22 mouse cellular contexts compared by ENCODE assay signal in the genomic region with DNA sequence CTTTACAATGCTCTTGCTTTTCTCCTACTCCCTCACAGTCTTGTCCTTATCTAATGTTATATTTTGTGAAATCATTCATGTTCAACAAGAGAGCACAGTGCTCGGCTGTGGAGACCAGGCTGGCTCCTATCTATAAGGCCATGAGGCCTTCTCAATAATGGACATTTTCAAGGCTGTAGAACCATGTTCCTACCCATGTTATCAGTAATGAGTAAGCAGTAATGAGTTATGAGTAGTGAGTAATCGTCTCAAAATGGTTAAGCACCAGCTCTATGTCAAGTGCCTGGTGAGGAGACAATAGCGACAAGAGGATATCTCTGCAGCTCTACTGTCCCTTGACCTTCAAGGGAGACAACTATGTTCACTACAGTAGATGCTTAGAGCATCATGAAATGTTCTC.
DNase-seq lines count a peak whose midpoint lies in the region; ATAC-seq and TF ChIP-seq lines count a peak whose summit lies in the region.
"Had no signal": no experiment of that assay in that cellular context is flagged by ENCODE, and none has a peak within 500 bp of the region (broad histone marks: within the 10 kb centered on the region; RNA-seq: fewer than 3 reads in every experiment).

No protein-coding gene starts in this region.

- no peak for TF ChIP-seq POLR2A in MEL (IDR thresholded peaks at IDR 0.05; ENCODE audit: control insufficient read depth in 1 of 2, insufficient read depth in 1 of 2, low read depth in 1 of 2, low read length in 2 of 2, poor library complexity in 1 of 2)

- no peaks in the 10 kb centered on the region for H3K27me3 ChIP-seq in heart, embryonic 12.5 days (replicated peaks)
- no peaks in the 10 kb centered on the region for H3K27me3 ChIP-seq in MEL (ENCODE audit: control insufficient read depth in 1 of 2, insufficient read depth in 2 of 2, low read length in 2 of 2)

- peak; percentile 57; the same call in 1 of the 2 replicates for ATAC-seq in heart, embryonic 12.5 days (ENCODE audit: insufficient number of reproducible peaks, low FRiP score)
- ATAC-seq: activated CD4-positive, CD25-positive, alpha-beta regulatory T cell, adult 4 months; CD4-positive, CD25-positive, alpha-beta regulatory T cell, adult 4 months; Patski had no signal

- DNase-seq in adrenal gland, adult 2 months, result peak; percentile 10
- no peak for DNase-seq in adrenal gland, postnatal 25 days
- peak; percentile 5 for DNase-seq in heart, adult 11 months
- no peak for DNase-seq in heart, adult 9 months (ENCODE audit: low spot score in 2 of 2)
- no peak for DNase-seq in heart, postnatal 10 days
- peak; percentile 69 for DNase-seq in MEL (ENCODE audit: low read depth, low spot score)
- no peak for DNase-seq in natural killer cell, adult 2 months (ENCODE audit: low spot score in 2 of 2)
- DNase-seq: adrenal gland, adult 8-10 months; adrenal gland, postnatal 10 days; adrenal gland, postnatal 14 days; adrenal gland, postnatal 36 days; B cell, adult 2 months; cerebellum, adult 11 months; cerebellum, adult 11-12 months; cerebellum, adult 18-20 months; cerebellum, adult 2 months; cerebellum, adult 8-10 months had no signal

- H3K79me2 ChIP-seq in MEL (ENCODE audit: control insufficient read depth, insufficient read depth, low read length, poor library complexity), result no peaks in the 10 kb centered on the region

- H3K9me3 ChIP-seq in heart, embryonic 12.5 days (replicated peaks), result no peaks in the 10 kb centered on the region
- no peaks in the 10 kb centered on the region for H3K9me3 ChIP-seq in MEL (replicated peaks; ENCODE audit: insufficient read depth, low read length)

- H3K27ac ChIP-seq in heart, embryonic 12.5 days (ENCODE audit: poor library complexity, severe bottlenecking), result no peak overlapping the region
- peak overlapping the region; percentile 4; the same call in 1 of the 2 replicates for H3K27ac ChIP-seq in MEL (ENCODE audit: control insufficient read depth, low read depth, low read length)

- H3K36me3 ChIP-seq in heart, embryonic 12.5 days, result no peaks in the 10 kb centered on the region
- H3K36me3 ChIP-seq in MEL (ENCODE audit: control insufficient read depth in 1 of 2, insufficient read depth in 2 of 2, low read length in 2 of 2), result peaks cover 0 to 16% of the 10 kb centered on the region in 2 experiments; a peak in 2 of 4 replicates
- H3K36me3 ChIP-seq: G1E had no signal

- no peak for TF ChIP-seq RAD21 in MEL (IDR thresholded peaks at IDR 0.05; ENCODE audit: low read depth, low read length)

- no peak for TF ChIP-seq CTCF in MEL (IDR thresholded peaks at IDR 0.05 in 2 of 3, conservative IDR thresholded peaks at IDR 0.05 in 1 of 3; ENCODE audit: control insufficient read depth in 1 of 3, insufficient read depth in 1 of 3, low read depth in 2 of 3, low read length in 3 of 3, poor library complexity in 1 of 3, severe bottlenecking in 1 of 3)

- no peak overlapping the region for H3K4me2 ChIP-seq in heart, embryonic 12.5 days

- no peak overlapping the region for H3K9ac ChIP-seq in heart, embryonic 12.5 days
- H3K9ac ChIP-seq in MEL (ENCODE audit: control insufficient read depth, low read depth, low read length, poor library complexity, severe bottlenecking), result no peak overlapping the region

- intact Hi-C loops in heart, postnatal 10 days (cut with DNase I), result no loop called here

- no peak overlapping the region for H3K4me3 ChIP-seq in heart, embryonic 12.5 days
- no peak overlapping the region for H3K4me3 ChIP-seq in MEL (ENCODE audit: control insufficient read depth in 1 of 2, insufficient read depth in 1 of 2, low read depth in 2 of 2, low read length in 2 of 2)

- no peaks in the 10 kb centered on the region for H3K4me1 ChIP-seq in heart, embryonic 12.5 days (replicated peaks)
- peaks cover 25 to 31% of the 10 kb centered on the region in 2 experiments for H3K4me1 ChIP-seq in MEL (ENCODE audit: control insufficient read depth in 1 of 2, insufficient read depth in 2 of 2, low read length in 2 of 2)

- 75% methylated on average over 3 of the region's 3 CpGs for WGBS in heart, embryonic 12.5 days

- peak in 1 of 2 experiments; percentile 69 for TF ChIP-seq EP300 in MEL (IDR thresholded peaks at IDR 0.05; ENCODE audit: low read depth in 1 of 2, low read length in 2 of 2)

TF ChIP-seq in MEL, 35 proteins besides CTCF, POLR2A, EP300 and RAD21:
- TF ChIP-seq HCFC1 (IDR thresholded peaks at IDR 0.05; ENCODE audit: low read depth, low read length) (0 out of 2 replicates have a peak, but pooled peaks have one; percentile 20), MAFK (IDR thresholded peaks at IDR 0.05; ENCODE audit: borderline replicate concordance, low read depth, low read length) (0 out of 2 replicates have a peak, but pooled peaks have one; percentile 17), SIN3A (IDR thresholded peaks at IDR 0.05; ENCODE audit: low read length) (peak; percentile 25; the same call in 1 of the 2 replicates), ZC3H11A (IDR thresholded peaks at IDR 0.05; ENCODE audit: low read depth, low read length) (no peak), E2F4 (IDR thresholded peaks at IDR 0.05; ENCODE audit: borderline replicate concordance, low read depth, low read length) (no peak), MEF2A (IDR thresholded peaks at IDR 0.05; ENCODE audit: extremely low read depth, insufficient replicate concordance, low read depth, low read length, poor library complexity, severe bottlenecking) (no peak), GATA1 (IDR thresholded peaks at IDR 0.05; ENCODE audit: low read depth, low read length) (peak; percentile 53), ZKSCAN1 (IDR thresholded peaks at IDR 0.05; ENCODE audit: low read depth, low read length) (no peak), MAZ (IDR thresholded peaks at IDR 0.05; ENCODE audit: low read depth, low read length) (0 out of 2 replicates have a peak, but pooled peaks have one; percentile 25), GABPA (IDR thresholded peaks at IDR 0.05; ENCODE audit: low read depth, low read length) (0 out of 2 replicates have a peak, but pooled peaks have one; percentile 44), MYC (IDR thresholded peaks at IDR 0.05; ENCODE audit: low read depth, low read length) (peak; percentile 36; the same call in 1 of the 2 replicates), USF2 (IDR thresholded peaks at IDR 0.05; ENCODE audit: borderline replicate concordance in 1 of 2, insufficient read depth in 1 of 2, low read depth in 1 of 2, low read length in 2 of 2) (no peak), MAX (IDR thresholded peaks at IDR 0.05; ENCODE audit: low read length) (peak; percentile 60; the same call in 1 of the 2 replicates)

Comparison
In these comparisons a context has a peak if more than half of its experiments do, and no peak if none do; other contexts are left out.
1. DNase-seq: peak in adrenal gland, adult 2 months (single experiment), heart, adult 11 months (single experiment) and MEL (single experiment); none in adrenal gland, postnatal 25 days (single experiment), heart, adult 9 months (0 of 2), heart, postnatal 10 days (0 of 2) and natural killer cell, adult 2 months (0 of 2).